Comparison of ENCODE assay signal across 8 mouse cellular contexts in the genomic region with DNA sequence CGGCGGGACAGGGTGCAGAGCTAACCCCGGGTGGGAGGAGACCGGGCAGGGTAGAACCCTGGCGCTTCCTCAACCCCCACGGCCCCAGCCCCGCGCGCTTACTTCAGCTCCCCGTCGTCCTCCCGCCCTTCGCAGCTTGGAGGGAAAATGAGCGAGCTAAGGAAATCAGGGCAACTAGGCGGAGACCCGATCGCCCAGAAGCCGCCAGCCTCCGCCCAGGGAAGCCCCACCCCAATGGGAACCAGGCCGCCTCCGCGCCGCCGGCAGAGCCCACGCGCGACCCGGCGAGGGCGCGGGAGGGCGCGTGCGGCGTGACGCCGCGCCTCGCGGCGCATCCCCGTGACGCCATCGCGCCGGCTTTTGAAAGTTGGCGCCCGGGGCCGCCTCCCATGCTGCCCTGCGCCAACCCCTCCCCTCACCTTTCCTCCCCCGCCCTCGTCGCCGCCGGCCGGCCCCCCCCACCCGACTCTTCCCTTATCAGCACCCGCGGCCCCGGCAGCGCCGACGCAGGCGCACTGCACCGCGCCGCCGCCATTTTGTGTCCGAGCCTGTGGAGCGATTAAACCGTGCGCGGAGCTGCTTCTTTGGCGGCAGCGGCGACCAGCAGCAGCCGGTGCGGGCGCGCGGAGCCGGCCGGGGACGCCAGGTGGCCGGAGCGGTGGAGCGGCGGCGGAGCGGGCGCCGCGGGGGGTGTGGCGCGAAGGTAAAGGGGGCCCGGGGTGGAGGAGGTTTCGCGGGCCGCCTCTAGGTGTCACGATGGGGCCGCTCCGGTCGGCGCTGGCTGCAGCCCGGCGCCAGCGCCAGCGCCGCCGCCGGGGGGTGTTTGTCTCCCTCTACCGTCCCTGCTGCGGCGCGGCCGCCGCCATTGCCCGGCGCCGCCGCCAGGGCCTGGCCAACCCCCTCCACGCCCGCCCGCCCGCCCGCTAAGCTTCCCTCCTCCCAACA. TPM values are rescaled to one million over a fixed set of nuclear protein-coding genes. Genes with fewer than 3 reads are reported as not detected.
DNase-seq lines count a peak whose midpoint lies in the region; ATAC-seq and TF ChIP-seq lines count a peak whose summit lies in the region.

A gene (plus strand): TSS at position 551 of the 945 bp plus-strand sequence.

- WGBS in forebrain, postnatal 0 days: 3% methylated on average over 97 of the region's 126 CpGs
- under 1% methylated on average over 74 of the region's 126 CpGs for WGBS in lung, embryonic 16.5 days

- TF ChIP-seq CTCF in G1E (IDR thresholded peaks at IDR 0.05; ENCODE audit: low read depth, low read length): peak; percentile 4; the same call in 1 of the 2 replicates
- TF ChIP-seq CTCF in forebrain, postnatal 0 days (IDR thresholded peaks at IDR 0.05; ENCODE audit: low read depth): peak; percentile 56

- DNase-seq in G1E (ENCODE audit: low spot score): peak; percentile 92
- DNase-seq in cerebellum, adult 18-20 months: peak; percentile 87 to 95
- DNase-seq in forebrain, postnatal 0 days: peak; percentile 96
- peak; percentile 93 for DNase-seq in heart, postnatal 4 days
- DNase-seq in layer of hippocampus, adult 9-10 months (ENCODE audit: low spot score): peak; percentile 76
- DNase-seq in ovary, postnatal 10 days (ENCODE audit: low spot score): peak; percentile 77
- peak; percentile 95 to 96 for DNase-seq in thymus, postnatal 10 days (ENCODE audit: low spot score in 2 of 2)

- peak; percentile 54 for ATAC-seq in G1E (ENCODE audit: extremely low read depth, insufficient number of reproducible peaks, low FRiP score, poor library complexity, severe bottlenecking)
- peak; percentile 91 for ATAC-seq in forebrain, postnatal 0 days
- ATAC-seq in lung, embryonic 16.5 days (ENCODE audit: low read depth): peak; percentile 93

- H3K4me1 ChIP-seq in G1E (ENCODE audit: insufficient read depth, low read depth, low read length): peaks cover 47% of the 10 kb centered on the region
- H3K4me1 ChIP-seq in forebrain, postnatal 0 days (ENCODE audit: insufficient read depth): peaks cover 13% of the 10 kb centered on the region
- H3K4me1 ChIP-seq in lung, embryonic 16.5 days (replicated peaks; ENCODE audit: control insufficient read depth, insufficient read depth, low read length): peaks cover 29% of the 10 kb centered on the region

- peak within 1 kb of the TSS; percentile 83 for H3K4me2 ChIP-seq in forebrain, postnatal 0 days (ENCODE audit: low read depth)
- H3K4me2 ChIP-seq in lung, embryonic 16.5 days (ENCODE audit: low read depth, low read length): peak within 1 kb of the TSS; percentile 67

- no peaks in the 10 kb centered on the region for H3K9me3 ChIP-seq in G1E (replicated peaks)
- H3K9me3 ChIP-seq in forebrain, postnatal 0 days (ENCODE audit: low read length): no peaks in the 10 kb centered on the region
- H3K9me3 ChIP-seq in lung, embryonic 16.5 days (ENCODE audit: control insufficient read depth, low read length): no peaks in the 10 kb centered on the region

- H3K9ac ChIP-seq in forebrain, postnatal 0 days: peak within 1 kb of the TSS; percentile 100
- H3K9ac ChIP-seq in lung, embryonic 16.5 days (ENCODE audit: low read length): peak within 1 kb of the TSS; percentile 99

- peaks cover 33% of the 10 kb centered on the region for H3K36me3 ChIP-seq in G1E (replicated peaks)
- no peaks in the 10 kb centered on the region for H3K36me3 ChIP-seq in forebrain, postnatal 0 days (ENCODE audit: insufficient read depth)
- H3K36me3 ChIP-seq in lung, embryonic 16.5 days (ENCODE audit: control insufficient read depth, insufficient read depth, low read length): no peaks in the 10 kb centered on the region

- H3K27me3 ChIP-seq in G1E (ENCODE audit: insufficient read depth, low read length): no peaks in the 10 kb centered on the region
- no peaks in the 10 kb centered on the region for H3K27me3 ChIP-seq in forebrain, postnatal 0 days (ENCODE audit: insufficient read depth, low read length)
- no peaks in the 10 kb centered on the region for H3K27me3 ChIP-seq in lung, embryonic 16.5 days (ENCODE audit: control insufficient read depth, insufficient read depth, low read depth, low read length)

- peak within 1 kb of the TSS; percentile 90 for H3K4me3 ChIP-seq in G1E (ENCODE audit: low read depth, low read length)
- peak within 1 kb of the TSS; percentile 97 for H3K4me3 ChIP-seq in forebrain, postnatal 0 days (ENCODE audit: low read depth, low read length)
- H3K4me3 ChIP-seq in lung, embryonic 16.5 days (ENCODE audit: low read length): peak within 1 kb of the TSS; percentile 90

- peak within 1 kb of the TSS; percentile 100 for H3K27ac ChIP-seq in forebrain, postnatal 0 days (ENCODE audit: low read depth, low read length)
- peak within 1 kb of the TSS; percentile 100 for H3K27ac ChIP-seq in lung, embryonic 16.5 days (ENCODE audit: low read length)

RNA-seq across cellular contexts. Expression of the gene that starts here (rescaled TPM):
- 97.8 and 133 TPM in 2 replicates for total RNA-seq in G1E (2014; fragmentation: Nextera tagmentation)
- 62.3 and 78.9 TPM in 2 replicates for total RNA-seq in G1E (2017)
- 155 and 190 TPM in 2 replicates for polyA plus RNA-seq in G1E (2012)
- 39.5 and 52.5 TPM in 2 replicates for total RNA-seq in forebrain, postnatal 0 days (2014; rRNA removed)
- polyA plus RNA-seq in forebrain, postnatal 0 days (2015; fragmentation: Nextera tagmentation; extraction: Ambion mirVana): 67.9 and 86.0 TPM in 2 replicates
- 10 to 100 TPM; 59.1 to 63.2 TPM for total RNA-seq in heart, postnatal 4 days (2021)
- 112 and 116 TPM in 2 replicates for polyA plus RNA-seq in lung, embryonic 16.5 days (2015; fragmentation: Nextera tagmentation; extraction: Ambion mirVana)

Comparison
In these comparisons a context has a peak if more than half of its experiments do, and no peak if none do; other contexts are left out.
1. Peak in every context shown above with its lines: DNase-seq, ATAC-seq, H3K4me3 ChIP-seq and H3K27ac ChIP-seq.